Mouse (Mus musculus): ENCODE data around the gene Teddm1a.

- TF ChIP-seq CTCF (IDR thresholded peaks at IDR 0.05) (no peak), EP300 (IDR thresholded peaks at IDR 0.05; ENCODE audit: insufficient read depth, low read depth, low read length) (0 out of 2 replicates have a peak, but pooled peaks have one; percentile 31), POLR2A (IDR thresholded peaks at IDR 0.05; ENCODE audit: insufficient read depth, low read depth, low read length) (no peak)
Observed at GRCm38 (mm10) chr1:153918521-153919206, 27.1 kb downstream of the Teddm1a start.
